Mouse (Mus musculus) ES-Bruce4 (cell line): ENCODE data around the gene Pcsk5.

Experiments
- CTCF ChIP-seq: IDR thresholded peaks from one replicate; pipeline ENCODE4 v1.8.1; 2011; ENCODE audit warnings: low read depth, low read length
- EP300 ChIP-seq: IDR thresholded peaks from 2 replicates; pipeline ENCODE4 v1.6.1; 2011; ENCODE audit warnings: low read depth, low read length; ENCODE audit not compliant: insufficient read depth

GRCm38 (mm10) chr19:17385022-17385421 lies 452.4 kb downstream of the Pcsk5 start:
- TF ChIP-seq CTCF (no peak), EP300 (no peak)
